Mouse (Mus musculus) induced T-regulatory cell, adult 2 months (primary cell): ENCODE results near the gene Map3k3.

Source experiments
- DNase-seq: peaks from one replicate; pipeline ENCODE4 v3.0.0-alpha.2; 2012; ENCODE audit warnings: low read depth

The Map3k3 gene

GRCm38 (mm10) chr11:106193371-106194154, 109.2 kb downstream of the Map3k3 start:
- peak; percentile 99 for DNase-seq

GRCm38 (mm10) chr11:106194155-106194541, 109.7 kb downstream of the Map3k3 start:
- no peak for DNase-seq

GRCm38 (mm10) chr11:106194891-106195290, 110.5 kb downstream of the Map3k3 start:
- no peak for DNase-seq

GRCm38 (mm10) chr11:106195341-106195740, 110.9 kb downstream of the Map3k3 start:
- DNase-seq = no peak

- peak; percentile 47 for DNase-seq
Measured at GRCm38 (mm10) chr11:106198277-106198676, 113.9 kb downstream of the Map3k3 start.

- peak; percentile 53 for DNase-seq
Measured at GRCm38 (mm10) chr11:106199997-106200396, 115.6 kb downstream of the Map3k3 start.

GRCm38 (mm10) chr11:106200756-106201155, 116.3 kb downstream of the Map3k3 start:
- peak; percentile 77 for DNase-seq

GRCm38 (mm10) chr11:106201337-106202122, 117.1 kb downstream of the Map3k3 start:
- peak; percentile 67 for DNase-seq

- DNase-seq = peak; percentile 76
Measured at GRCm38 (mm10) chr11:106202123-106202465, 117.7 kb downstream of the Map3k3 start, which contains the start of gene Strada. TSS of gene Strada (minus strand) at chr11:106202168.
